Mouse (Mus musculus): ENCODE results near the gene Cinp. TPM values are rescaled to one million over a fixed set of nuclear protein-coding genes. Genes with fewer than 3 reads are reported as not detected.

Gene Cinp
- total RNA-seq, 2 experiments from 2014 or later = 21.8 to 24.8 TPM

DNA sequence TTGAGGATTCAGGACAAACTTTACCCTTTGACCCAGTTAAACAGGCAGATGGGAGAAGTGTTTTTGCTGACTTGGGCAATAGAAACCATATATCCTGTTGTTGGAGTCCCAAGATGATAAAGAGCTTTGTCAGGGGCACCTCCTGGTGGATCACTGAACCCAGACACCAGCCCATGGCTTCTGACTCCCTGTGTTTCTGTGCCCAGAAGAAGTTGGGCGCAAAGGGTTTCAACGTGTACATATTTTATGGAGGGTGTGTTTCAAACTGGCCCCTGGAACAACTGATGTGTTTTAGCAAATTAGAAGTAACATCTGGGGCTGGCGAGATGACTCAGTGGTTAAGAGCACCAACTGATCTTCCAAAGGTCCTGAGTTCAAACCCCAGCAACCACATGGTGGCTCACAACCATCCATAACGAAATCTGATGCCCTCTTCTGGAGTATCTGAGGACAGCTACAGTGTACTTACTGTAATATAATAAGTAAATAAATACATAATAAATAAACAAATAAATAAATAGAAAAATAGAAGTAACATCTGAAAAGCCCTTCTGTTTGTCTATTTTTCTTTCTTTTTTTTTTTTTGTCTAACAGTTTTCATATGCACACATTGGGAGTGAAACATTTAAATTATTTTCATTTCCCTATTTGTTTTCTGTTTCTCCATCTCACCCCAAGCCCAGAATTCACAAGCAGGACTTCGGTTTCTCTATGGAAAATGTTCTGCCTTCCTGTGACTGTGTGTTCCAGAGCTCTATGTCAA lies 47.0 kb downstream of the Cinp start:
- TF ChIP-seq CTCF (IDR thresholded peaks at IDR 0.05) = no peak
- intact Hi-C loops (cut with DNase I) = loop anchor here (2.0 to 10.0 kb wide), 5 partner anchors 105 to 1997 kb away; partner anchors contain the start of genes Hsp90aa1 and Wdr20
- no peak overlapping the region for H3K4me3 ChIP-seq
- no peak for DNase-seq
- H3K27ac ChIP-seq = no peak overlapping the region

DNA sequence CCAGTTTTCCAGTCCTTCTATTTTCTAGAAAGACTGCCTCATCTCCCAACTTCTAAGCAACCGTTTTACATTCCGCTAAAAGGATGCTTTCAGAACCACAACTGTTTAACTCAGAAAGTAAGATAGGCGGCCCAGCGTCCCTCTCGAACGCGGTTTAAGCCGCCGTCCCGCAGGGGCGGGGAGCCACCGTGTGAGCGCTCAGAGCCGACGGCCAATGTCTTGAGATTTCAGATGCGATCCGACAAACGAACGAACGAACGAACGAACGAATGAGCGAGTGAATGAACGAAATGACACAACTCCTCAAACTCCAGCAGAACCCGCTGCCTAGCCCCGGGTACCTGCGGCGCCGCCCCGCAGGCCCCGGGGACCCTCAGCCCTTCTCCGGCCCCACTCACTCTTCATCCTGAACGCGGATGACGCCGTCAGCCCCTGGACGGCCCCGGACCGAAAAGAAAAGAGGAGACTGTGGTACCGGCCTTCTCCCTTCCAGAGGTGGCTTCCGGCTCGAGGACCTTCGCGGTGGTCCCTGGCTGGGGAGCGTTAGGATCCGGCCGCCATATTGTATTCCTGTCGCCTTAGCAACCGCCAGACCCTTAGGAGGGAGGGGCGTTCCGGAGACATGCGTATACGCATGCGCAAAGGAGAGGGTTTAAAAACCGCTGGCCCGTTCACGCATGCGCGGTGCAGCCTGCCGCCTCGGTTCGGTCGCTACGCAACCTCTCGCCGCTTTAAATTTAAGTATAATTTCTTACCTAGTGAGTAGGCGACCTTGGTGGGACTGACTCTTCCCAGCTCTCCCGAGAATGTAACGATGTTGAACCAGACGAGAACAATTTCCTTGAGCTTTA lies 48.4 kb downstream of the Cinp start, which contains the start of gene Mok:
Gene Mok, minus strand, starts transcription at position 592 of the 851 bp plus-strand sequence.
- peak; percentile 95 for DNase-seq
- no peak for TF ChIP-seq CTCF (IDR thresholded peaks at IDR 0.05)
- intact Hi-C loops (cut with DNase I) = loop anchor here (5.0 to 10.0 kb wide), 3 partner anchors 103 to 1996 kb away; partner anchors contain the start of gene Wdr20
- Histone ChIP-seq H3K27ac (peak within 1 kb of the TSS; percentile 21; the same call in 1 of the 2 replicates), H3K4me3 (peak within 1 kb of the TSS; percentile 99)

DNA sequence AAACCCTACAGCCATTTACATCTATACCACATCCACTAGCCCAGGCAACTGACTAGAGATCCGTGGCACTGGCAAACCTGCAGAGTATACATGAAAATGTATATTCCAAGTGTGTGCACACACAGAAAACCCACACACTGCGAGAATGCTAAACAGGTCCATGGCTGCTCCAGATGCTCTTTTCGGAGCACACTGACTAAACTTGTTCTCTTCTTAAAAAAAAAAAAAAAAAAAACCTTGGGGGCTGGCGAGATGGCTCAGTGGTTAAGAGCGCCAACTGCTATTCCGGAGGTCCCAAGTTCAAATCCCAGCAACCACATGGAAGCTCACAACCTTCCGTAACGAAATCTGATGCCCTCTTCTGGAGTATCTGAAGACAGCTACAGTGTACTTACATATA lies 51.1 kb downstream of the Cinp start:
- no peak overlapping the region for H3K27ac ChIP-seq
- DNase-seq = no peak
- intact Hi-C loops (cut with DNase I) = no loop called here
- no peak for TF ChIP-seq CTCF (IDR thresholded peaks at IDR 0.05)
- H3K4me3 ChIP-seq = no peak overlapping the region

GRCm38 (mm10) chr12:110837192-110837841 lies 51.6 kb downstream of the Cinp start:
- TF ChIP-seq CTCF (IDR thresholded peaks at IDR 0.05) = no peak
- no peak overlapping the region for H3K4me3 ChIP-seq
- no peak overlapping the region for H3K27ac ChIP-seq
- intact Hi-C loops (cut with DNase I) = no loop called here
- DNase-seq = no peak

GRCm38 (mm10) chr12:110836729-110837128 lies 52.2 kb downstream of the Cinp start:
- no peak for DNase-seq
- TF ChIP-seq CTCF (IDR thresholded peaks at IDR 0.05) = no peak
- Histone ChIP-seq H3K27ac (no peak overlapping the region), H3K4me3 (no peak overlapping the region)
- intact Hi-C loops (cut with DNase I) = no loop called here

- no peak for TF ChIP-seq CTCF (IDR thresholded peaks at IDR 0.05)
- Histone ChIP-seq H3K27ac (no peak overlapping the region), H3K4me3 (no peak overlapping the region)
- intact Hi-C loops (cut with DNase I) = no loop called here
- DNase-seq = no peak
Observed at GRCm38 (mm10) chr12:110835182-110835581, 53.8 kb downstream of the Cinp start.

DNA sequence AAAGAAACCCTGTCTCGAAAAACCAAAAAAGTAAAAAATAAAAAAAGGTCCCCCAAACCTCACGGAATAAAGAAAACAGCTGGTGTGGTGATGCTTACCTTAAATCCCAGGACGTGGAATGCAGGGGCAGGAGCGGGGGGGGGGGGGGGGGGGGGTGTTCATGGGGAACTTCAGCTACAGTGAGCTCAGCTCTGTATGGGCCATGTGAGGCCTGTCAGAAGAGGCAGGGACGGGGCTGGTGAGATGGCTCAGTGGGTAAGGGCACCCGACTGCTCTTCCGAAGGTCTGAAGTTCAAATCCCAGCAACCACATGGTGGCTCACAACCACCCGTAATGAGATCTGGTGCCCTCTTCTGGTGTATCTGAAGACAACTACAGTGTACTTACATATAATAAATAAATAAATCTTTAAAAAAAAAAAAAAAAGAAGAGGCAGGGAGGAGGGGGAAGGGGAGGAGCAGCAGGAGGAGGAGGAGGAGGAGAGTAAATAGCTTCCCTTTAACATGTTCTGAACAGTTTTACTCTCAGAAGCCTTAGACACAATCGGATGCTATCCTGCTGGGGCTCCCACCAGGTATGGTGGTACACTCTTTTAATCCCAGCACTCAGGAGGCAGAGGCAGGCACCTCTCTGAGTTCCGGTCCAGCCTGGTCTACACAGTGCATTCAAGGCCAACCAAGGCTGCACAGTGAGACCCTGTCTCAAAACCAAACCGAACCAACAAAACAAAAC lies 58.5 kb downstream of the Cinp start:
- no peak for DNase-seq
- no peak for TF ChIP-seq CTCF (IDR thresholded peaks at IDR 0.05)
- H3K4me3 ChIP-seq = no peak overlapping the region
- no peak overlapping the region for H3K27ac ChIP-seq
- intact Hi-C loops (cut with DNase I) = no loop called here

DNA sequence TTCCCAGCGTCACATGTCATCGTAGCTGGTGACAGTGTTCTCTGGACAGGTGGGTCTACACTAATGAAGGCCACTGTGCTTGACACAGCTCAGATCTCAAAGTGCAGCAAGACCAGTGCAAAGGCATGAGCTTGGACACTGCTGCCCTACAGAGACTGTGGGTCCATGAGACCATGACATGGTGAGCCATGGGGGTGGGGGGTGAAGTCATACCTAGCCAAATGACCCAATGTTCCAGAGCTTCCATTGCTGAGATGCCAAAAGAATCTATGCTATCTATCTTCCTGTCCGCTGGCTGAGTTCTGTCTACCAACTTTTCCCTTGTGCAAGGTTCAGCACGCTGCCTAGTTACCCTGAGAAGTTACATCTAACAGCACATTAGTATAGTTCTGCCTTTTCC lies 60.0 kb downstream of the Cinp start:
- Histone ChIP-seq H3K4me3 (no peak overlapping the region), H3K27ac (no peak overlapping the region)
- DNase-seq = no peak
- no peak for TF ChIP-seq CTCF (IDR thresholded peaks at IDR 0.05)
- intact Hi-C loops (cut with DNase I) = no loop called here

Other genes with a start within 250 kb of the Cinp start
- gene 1700001K19Rik, start 206.5 kb downstream of the Cinp start, total RNA-seq (2021) = not detected
- 10 to 100 TPM; 45.5 to 89.1 TPM for gene Hsp90aa1, start 186.4 kb downstream of the Cinp start, total RNA-seq (2021)
- gene Wdr20, start 151.2 kb downstream of the Cinp start, total RNA-seq (2021) = 10 to 100 TPM; 18.9 to 22.0 TPM
- under 1 TPM; 0.20 to 0.22 TPM for gene Mok, start 48.2 kb downstream of the Cinp start, total RNA-seq (2021)
- 1 to 10 TPM; 7.0 to 7.7 TPM for gene Zfp839, start 38.9 kb downstream of the Cinp start, total RNA-seq (2021)
- gene Tecpr2, start 119 bp upstream of the Cinp start, total RNA-seq (2021) = 1 to 10 TPM; 2.4 TPM
- gene Ankrd9, start 89.9 kb upstream of the Cinp start, total RNA-seq (2021) = 100 to 1,000 TPM; 150 to 203 TPM
- gene Rcor1, start 150.2 kb upstream of the Cinp start, total RNA-seq (2021) = 1 to 10 TPM; 6.8 to 8.5 TPM